Mouse (Mus musculus): ENCODE measurements around the gene Arid5b. TPM values are rescaled to one million over a fixed set of nuclear protein-coding genes. Genes with fewer than 3 reads are reported as not detected.

The Arid5b gene
- polyA plus RNA-seq, 1 experiment = 8.6 TPM

DNA sequence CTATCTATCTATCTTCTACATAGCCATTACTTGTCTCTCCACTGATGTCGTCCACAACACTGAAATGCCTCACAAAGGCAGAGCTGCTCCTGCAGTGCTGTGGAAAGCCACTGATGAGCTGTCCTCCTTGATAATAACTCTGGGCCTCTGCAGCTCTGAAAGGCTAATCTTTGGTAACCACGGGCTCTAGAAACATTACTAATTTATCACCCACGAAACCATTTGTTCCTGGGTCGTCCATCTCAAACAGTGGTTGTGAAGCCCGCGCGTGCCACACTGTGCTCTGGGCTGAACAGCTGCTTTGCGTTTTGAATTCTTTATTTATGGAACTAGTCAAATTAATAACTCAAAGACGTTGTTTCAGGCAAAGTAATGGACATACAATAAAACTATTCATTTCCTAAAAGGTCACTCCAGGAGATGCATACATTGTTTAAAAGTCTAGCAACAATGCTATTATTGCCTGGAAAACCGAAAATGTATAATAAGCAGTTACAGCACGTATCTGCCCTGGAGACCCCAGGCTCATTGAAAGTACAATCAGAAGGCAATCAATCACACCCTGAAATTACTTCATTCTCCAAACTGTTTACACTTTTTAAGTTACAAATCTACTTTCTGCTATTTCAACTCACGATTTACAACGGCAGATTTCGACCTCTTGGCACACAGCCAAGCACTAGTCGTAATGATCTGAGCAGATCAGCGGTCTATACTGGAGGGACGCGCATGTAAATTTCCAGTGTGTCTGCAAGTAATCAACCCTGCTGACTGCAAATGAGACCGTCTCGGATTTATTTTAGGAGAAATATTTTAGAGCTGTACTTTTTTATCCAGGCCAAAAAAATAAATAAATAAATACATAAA is 70.5 kb downstream of the Arid5b start:
- 39% methylated on average over 20 of the region's 20 CpGs for WGBS
- H3K27me3 ChIP-seq (replicated peaks; ENCODE audit: control insufficient read depth, insufficient read depth, low read length) = no peaks in the 10 kb centered on the region
- peak; percentile 55 for DNase-seq
- no peaks in the 10 kb centered on the region; the same call in 1 of the 2 replicates for H3K36me3 ChIP-seq (ENCODE audit: control insufficient read depth, insufficient read depth, low read length)
- no peak overlapping the region for H3K4me3 ChIP-seq (ENCODE audit: insufficient read depth, low read depth, low read length)
- H3K27ac ChIP-seq (ENCODE audit: insufficient read depth, low read depth, low read length) = no peak overlapping the region
- TF ChIP-seq CTCF (conservative IDR thresholded peaks at IDR 0.05; ENCODE audit: insufficient read depth, insufficient read length, low read depth, low read length) (no peak), POLR2A (IDR thresholded peaks at IDR 0.05; ENCODE audit: low read depth, low read length) (no peak)
- peaks cover 23% of the 10 kb centered on the region for H3K4me1 ChIP-seq (ENCODE audit: control insufficient read depth, insufficient read depth, low read length)

GRCm38 (mm10) chr10:68204391-68204790 is 74.1 kb downstream of the Arid5b start:
- no peaks in the 10 kb centered on the region for H3K27me3 ChIP-seq (replicated peaks; ENCODE audit: control insufficient read depth, insufficient read depth, low read length)
- TF ChIP-seq POLR2A (IDR thresholded peaks at IDR 0.05; ENCODE audit: low read depth, low read length) (no peak), CTCF (conservative IDR thresholded peaks at IDR 0.05; ENCODE audit: insufficient read depth, insufficient read length, low read depth, low read length) (no peak)
- no peak for DNase-seq
- H3K4me1 ChIP-seq (ENCODE audit: control insufficient read depth, insufficient read depth, low read length) = peaks cover 2% of the 10 kb centered on the region; the same call in 1 of the 2 replicates
- WGBS = 90% methylated on average over 6 of the region's 6 CpGs
- H3K4me3 ChIP-seq (ENCODE audit: insufficient read depth, low read depth, low read length) = no peak overlapping the region
- no peak overlapping the region for H3K27ac ChIP-seq (ENCODE audit: insufficient read depth, low read depth, low read length)
- no peaks in the 10 kb centered on the region for H3K36me3 ChIP-seq (ENCODE audit: control insufficient read depth, insufficient read depth, low read length)

DNA sequence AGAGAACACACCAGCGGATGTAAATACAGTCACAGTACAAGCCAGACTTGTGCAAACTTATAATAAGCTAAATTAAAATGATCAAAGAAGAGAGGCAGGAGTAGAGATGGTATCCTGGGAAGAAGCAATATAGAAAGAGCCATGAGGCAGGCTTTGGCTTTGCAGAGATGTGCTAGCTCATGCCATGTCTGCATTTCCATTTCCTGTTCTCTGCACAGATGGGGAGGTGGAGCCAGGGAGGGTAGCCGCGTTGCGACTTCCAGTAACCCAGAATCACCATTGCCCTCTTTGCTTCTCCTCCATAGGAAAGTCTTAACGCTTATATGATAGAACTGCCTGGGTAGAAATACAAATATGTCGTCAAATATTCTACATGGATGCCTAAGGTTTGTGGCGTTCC is 74.7 kb downstream of the Arid5b start:
- 93% methylated on average over 7 of the region's 7 CpGs for WGBS

GRCm38 (mm10) chr10:68203322-68203721 is 75.2 kb downstream of the Arid5b start:
- 44% methylated on average over 11 of the region's 11 CpGs for WGBS
- no peak for DNase-seq
- 0 out of 2 replicates have a peak, but pooled peaks cover 2% of the 10 kb centered on the region for H3K4me1 ChIP-seq (ENCODE audit: control insufficient read depth, insufficient read depth, low read length)
- H3K27me3 ChIP-seq (replicated peaks; ENCODE audit: control insufficient read depth, insufficient read depth, low read length) = no peaks in the 10 kb centered on the region
- H3K36me3 ChIP-seq (ENCODE audit: control insufficient read depth, insufficient read depth, low read length) = no peaks in the 10 kb centered on the region
- no peak for TF ChIP-seq POLR2A (IDR thresholded peaks at IDR 0.05; ENCODE audit: low read depth, low read length)
- H3K27ac ChIP-seq (ENCODE audit: insufficient read depth, low read depth, low read length) = no peak overlapping the region
- H3K4me3 ChIP-seq (ENCODE audit: insufficient read depth, low read depth, low read length) = no peak overlapping the region

More for the DNA sequence above, 74.7 kb downstream of the Arid5b start:
- Histone ChIP-seq H3K27ac (ENCODE audit: insufficient read depth, low read depth, low read length) (no peak overlapping the region), H3K36me3 (ENCODE audit: control insufficient read depth, insufficient read depth, low read length) (no peaks in the 10 kb centered on the region), H3K4me3 (ENCODE audit: insufficient read depth, low read depth, low read length) (no peak overlapping the region), H3K4me1 (ENCODE audit: control insufficient read depth, insufficient read depth, low read length) (peaks cover 2% of the 10 kb centered on the region; the same call in 1 of the 2 replicates), H3K27me3 (replicated peaks; ENCODE audit: control insufficient read depth, insufficient read depth, low read length) (no peaks in the 10 kb centered on the region)
- DNase-seq = no peak
- TF ChIP-seq POLR2A (IDR thresholded peaks at IDR 0.05; ENCODE audit: low read depth, low read length) = no peak

- H3K4me3 ChIP-seq (ENCODE audit: insufficient read depth, low read depth, low read length) = no peak overlapping the region
- no peak overlapping the region for H3K27ac ChIP-seq (ENCODE audit: insufficient read depth, low read depth, low read length)
- 94% methylated on average over 5 of the region's 5 CpGs for WGBS
- no peaks in the 10 kb centered on the region for H3K36me3 ChIP-seq (ENCODE audit: control insufficient read depth, insufficient read depth, low read length)
- H3K27me3 ChIP-seq (replicated peaks; ENCODE audit: control insufficient read depth, insufficient read depth, low read length) = no peaks in the 10 kb centered on the region
- no peak for DNase-seq
- H3K4me1 ChIP-seq (ENCODE audit: control insufficient read depth, insufficient read depth, low read length) = 0 out of 2 replicates have a peak, but pooled peaks cover 2% of the 10 kb centered on the region
- no peak for TF ChIP-seq POLR2A (IDR thresholded peaks at IDR 0.05; ENCODE audit: low read depth, low read length)
- TF ChIP-seq CTCF (conservative IDR thresholded peaks at IDR 0.05; ENCODE audit: insufficient read depth, insufficient read length, low read depth, low read length) = no peak
These were observed 79.1 kb downstream of the Arid5b start for GRCm38 (mm10) chr10:68199440-68199839.

DNA sequence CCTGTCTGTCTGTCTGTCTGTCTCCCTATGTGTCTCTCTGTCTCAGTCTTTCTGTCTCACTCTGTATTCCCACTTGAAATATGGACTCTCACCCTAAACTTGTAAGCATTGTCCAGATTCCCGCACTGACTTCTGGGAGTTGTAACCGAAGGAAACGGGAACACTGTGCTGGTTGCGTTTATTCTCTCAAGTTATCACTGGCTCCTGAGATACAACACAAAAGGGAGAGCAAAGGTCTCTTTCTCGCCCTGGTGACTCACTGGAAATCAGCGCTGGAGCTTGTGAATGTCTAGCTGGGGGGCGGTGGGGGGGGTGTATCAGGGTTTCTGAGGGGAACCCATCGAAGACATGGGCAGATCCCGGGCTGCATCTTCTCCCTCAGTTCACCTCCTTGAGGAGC is 82.2 kb downstream of the Arid5b start:
- no peaks in the 10 kb centered on the region for H3K36me3 ChIP-seq (ENCODE audit: control insufficient read depth, insufficient read depth, low read length)
- DNase-seq = no peak
- no peaks in the 10 kb centered on the region for H3K27me3 ChIP-seq (replicated peaks; ENCODE audit: control insufficient read depth, insufficient read depth, low read length)
- H3K4me3 ChIP-seq (ENCODE audit: insufficient read depth, low read depth, low read length) = no peak overlapping the region
- no peak overlapping the region for H3K27ac ChIP-seq (ENCODE audit: insufficient read depth, low read depth, low read length)
- WGBS = 61% methylated on average over 9 of the region's 9 CpGs
- no peak for TF ChIP-seq POLR2A (IDR thresholded peaks at IDR 0.05; ENCODE audit: low read depth, low read length)
- TF ChIP-seq CTCF (conservative IDR thresholded peaks at IDR 0.05; ENCODE audit: insufficient read depth, insufficient read length, low read depth, low read length) = no peak
- H3K4me1 ChIP-seq (ENCODE audit: control insufficient read depth, insufficient read depth, low read length) = peaks cover 6% of the 10 kb centered on the region

DNA sequence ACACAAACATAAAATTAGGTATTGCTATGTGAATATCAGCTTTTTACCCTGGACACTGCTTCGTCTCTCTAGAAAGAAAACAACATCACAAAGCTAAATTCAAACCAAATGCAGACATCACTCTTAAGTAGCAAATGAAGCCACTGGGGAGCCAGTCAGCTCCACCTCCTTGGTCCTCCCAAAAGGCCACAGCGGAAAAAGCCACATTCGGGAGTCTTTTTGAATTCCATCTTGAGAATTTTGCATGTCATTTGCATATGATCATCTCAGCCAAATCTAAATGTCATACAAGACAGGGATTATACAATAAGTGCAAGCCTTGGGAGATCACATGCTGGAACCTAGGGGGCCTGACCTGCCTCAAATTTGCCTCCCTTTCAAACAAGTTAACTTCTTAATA is 85.0 kb downstream of the Arid5b start:
- H3K36me3 ChIP-seq (ENCODE audit: control insufficient read depth, insufficient read depth, low read length) = no peaks in the 10 kb centered on the region
- peaks cover 6% of the 10 kb centered on the region for H3K4me1 ChIP-seq (ENCODE audit: control insufficient read depth, insufficient read depth, low read length)
- no peak for DNase-seq
- H3K4me3 ChIP-seq (ENCODE audit: insufficient read depth, low read depth, low read length) = no peak overlapping the region
- no peaks in the 10 kb centered on the region for H3K27me3 ChIP-seq (replicated peaks; ENCODE audit: control insufficient read depth, insufficient read depth, low read length)
- no peak for TF ChIP-seq CTCF (conservative IDR thresholded peaks at IDR 0.05; ENCODE audit: insufficient read depth, insufficient read length, low read depth, low read length)
- no peak for TF ChIP-seq POLR2A (IDR thresholded peaks at IDR 0.05; ENCODE audit: low read depth, low read length)
- WGBS = 67% methylated on average over 3 of the region's 3 CpGs
- H3K27ac ChIP-seq (ENCODE audit: insufficient read depth, low read depth, low read length) = no peak overlapping the region

Data from kidney, adult 2 months (tissue).